15 mouse cellular contexts compared by ENCODE assay signal in genomic region chr17:4610993-4611392, GRCm38 (mm10).
A peak's percentile ranks its signal among the peaks of the same experiment; 100 is the strongest.
DNase-seq lines count a peak whose midpoint lies in the region; ATAC-seq and TF ChIP-seq lines count a peak whose summit lies in the region.
"Had no signal": no experiment of that assay in that cellular context is flagged by ENCODE, and none has a peak within 500 bp of the region (broad histone marks: within the 10 kb centered on the region; RNA-seq: fewer than 3 reads in every experiment).

No protein-coding gene starts in this region.

- H3K27ac ChIP-seq in heart, adult 2 months = no peak overlapping the region
- no peak overlapping the region for H3K27ac ChIP-seq in heart, embryonic 11.5 days (ENCODE audit: low read depth, low read length)
- no peak overlapping the region for H3K27ac ChIP-seq in liver, embryonic 14.5 days
- H3K27ac ChIP-seq in midbrain, embryonic 13.5 days = no peak overlapping the region
- H3K27ac ChIP-seq: forebrain, embryonic 12.5 days; liver, embryonic 13.5 days; macrophage had no signal

- TF ChIP-seq POLR2A in heart, adult 2 months (IDR thresholded peaks at IDR 0.05; ENCODE audit: insufficient read depth, low read depth, low read length) = no peak

- peaks cover 1% of the 10 kb centered on the region for H3K4me1 ChIP-seq in heart, adult 2 months (ENCODE audit: control insufficient read depth, insufficient read depth, low read length)
- no peaks in the 10 kb centered on the region for H3K4me1 ChIP-seq in heart, embryonic 11.5 days (ENCODE audit: control insufficient read depth, insufficient read depth, low read length)
- H3K4me1 ChIP-seq in liver, embryonic 14.5 days (replicated peaks; ENCODE audit: control insufficient read depth in 2 of 2, insufficient read depth in 2 of 2, low read length in 1 of 2) = no peaks in the 10 kb centered on the region
- no peaks in the 10 kb centered on the region for H3K4me1 ChIP-seq in E14TG2a.4 (replicated peaks; ENCODE audit: low read depth, low read length)
- H3K4me1 ChIP-seq in midbrain, embryonic 13.5 days (replicated peaks) = no peaks in the 10 kb centered on the region
- H3K4me1 ChIP-seq: forebrain, embryonic 12.5 days; liver, embryonic 13.5 days had no signal

- no peaks in the 10 kb centered on the region for H3K79me2 ChIP-seq in heart, adult 2 months (replicated peaks; ENCODE audit: control insufficient read depth, insufficient read depth, low read length)

- no peak overlapping the region for H3K9ac ChIP-seq in heart, adult 2 months (ENCODE audit: low read depth, low read length)
- H3K9ac ChIP-seq in heart, embryonic 11.5 days (ENCODE audit: low read depth, low read length) = no peak overlapping the region
- no peak overlapping the region for H3K9ac ChIP-seq in liver, embryonic 14.5 days (replicated peaks)
- no peak overlapping the region for H3K9ac ChIP-seq in midbrain, embryonic 13.5 days (replicated peaks)
- H3K9ac ChIP-seq: forebrain, embryonic 12.5 days; liver, embryonic 13.5 days had no signal

- no peak for TF ChIP-seq EP300 in heart, adult 2 months (IDR thresholded peaks at IDR 0.05; ENCODE audit: insufficient read depth, low read depth, low read length)
- TF ChIP-seq EP300 in liver, embryonic 14.5 days (IDR thresholded peaks at IDR 0.05; ENCODE audit: low read depth) = no peak

- no peak for DNase-seq in heart, adult 2 months
- DNase-seq in liver, embryonic 14.5 days (ENCODE audit: low read depth in 3 of 3, low spot score in 3 of 3) = no peak
- DNase-seq in liver (no peak), ZHBTc4 (ENCODE audit: low read depth, low spot score) (peak; percentile 48)
- DNase-seq: cerebellum, adult 9-10 months; heart, postnatal 14 days; liver, embryonic 13.5 days; thymus, adult 18-20 months had no signal

- no peaks in the 10 kb centered on the region for H3K27me3 ChIP-seq in heart, adult 2 months (ENCODE audit: control insufficient read depth, insufficient read depth, low read length)
- H3K27me3 ChIP-seq in heart, embryonic 11.5 days (ENCODE audit: control insufficient read depth, insufficient read depth, low read length) = no peaks in the 10 kb centered on the region
- H3K27me3 ChIP-seq in liver, embryonic 14.5 days (ENCODE audit: control insufficient read depth, insufficient read depth, low read length) = no peaks in the 10 kb centered on the region
- H3K27me3 ChIP-seq in E14TG2a.4 (ENCODE audit: insufficient read depth, low read length) = no peaks in the 10 kb centered on the region
- H3K27me3 ChIP-seq in midbrain, embryonic 13.5 days = no peaks in the 10 kb centered on the region
- H3K27me3 ChIP-seq: forebrain, embryonic 12.5 days; liver, embryonic 13.5 days had no signal

- no peak for ATAC-seq in heart, embryonic 11.5 days (replicated peaks; ENCODE audit: insufficient number of reproducible peaks, low FRiP score, low TSS enrichment)
- no peak for ATAC-seq in liver, embryonic 14.5 days (ENCODE audit: insufficient read depth)
- ATAC-seq in midbrain, embryonic 13.5 days = no peak
- ATAC-seq: hindbrain, embryonic 16.5 days; midbrain, embryonic 16.5 days had no signal

- H3K4me3 ChIP-seq in heart, adult 2 months = no peak overlapping the region
- H3K4me3 ChIP-seq in heart, embryonic 11.5 days (ENCODE audit: low read depth, low read length) = no peak overlapping the region
- H3K4me3 ChIP-seq in liver, embryonic 14.5 days (ENCODE audit: insufficient read depth in 1 of 2, low read depth in 2 of 2, low read length in 2 of 2) = no peak overlapping the region
- no peak overlapping the region for H3K4me3 ChIP-seq in E14TG2a.4 (replicated peaks; ENCODE audit: low read length)
- H3K4me3 ChIP-seq in midbrain, embryonic 13.5 days (replicated peaks) = no peak overlapping the region
- H3K4me3 ChIP-seq: forebrain, embryonic 12.5 days; liver, embryonic 13.5 days had no signal

- peak; percentile 45 for TF ChIP-seq CTCF in heart, adult 2 months (IDR thresholded peaks at IDR 0.05)
- peak; percentile 47 for TF ChIP-seq CTCF in liver, embryonic 14.5 days (IDR thresholded peaks at IDR 0.05; ENCODE audit: low read depth)
- TF ChIP-seq CTCF in E14TG2a.4 (conservative IDR thresholded peaks at IDR 0.05; ENCODE audit: low read length) = peak; percentile 72

- intact Hi-C loops in heart, adult 2 months (cut with DNase I) = loop anchor here (10.0 kb wide), 1 partner anchor 476 kb away; no protein-coding TSS in a partner anchor

- H3K9me3 ChIP-seq in heart, embryonic 11.5 days (replicated peaks; ENCODE audit: control insufficient read depth, low read length) = no peaks in the 10 kb centered on the region
- H3K9me3 ChIP-seq in liver, embryonic 14.5 days (ENCODE audit: control insufficient read depth, low read length) = no peaks in the 10 kb centered on the region
- H3K9me3 ChIP-seq in E14TG2a.4 (ENCODE audit: low read length) = no peaks in the 10 kb centered on the region; the same call in 1 of the 2 replicates
- no peaks in the 10 kb centered on the region for H3K9me3 ChIP-seq in midbrain, embryonic 13.5 days
- H3K9me3 ChIP-seq: liver, embryonic 13.5 days had no signal

- 86% methylated on average over 5 of the region's 5 CpGs for WGBS in heart, adult 2 months
- WGBS in heart, embryonic 11.5 days (ENCODE audit: insufficient replicate concordance) = 72% methylated on average over 5 of the region's 5 CpGs
- 66% methylated on average over 5 of the region's 5 CpGs for WGBS in liver, embryonic 14.5 days (ENCODE audit: insufficient replicate concordance)
- 92% methylated on average over 5 of the region's 5 CpGs for WGBS in midbrain, embryonic 13.5 days

- no peak overlapping the region for H3K4me2 ChIP-seq in heart, embryonic 11.5 days
- H3K4me2 ChIP-seq in liver, embryonic 14.5 days (ENCODE audit: low read depth) = no peak overlapping the region
- no peak overlapping the region for H3K4me2 ChIP-seq in midbrain, embryonic 13.5 days (replicated peaks)
- H3K4me2 ChIP-seq: forebrain, embryonic 12.5 days; liver, embryonic 13.5 days had no signal

- H3K36me3 ChIP-seq in heart, adult 2 months (ENCODE audit: control insufficient read depth, insufficient read depth, low read length) = peaks cover 3% of the 10 kb centered on the region
- H3K36me3 ChIP-seq in heart, embryonic 11.5 days (ENCODE audit: control insufficient read depth, insufficient read depth, low read length) = no peaks in the 10 kb centered on the region
- H3K36me3 ChIP-seq in liver, embryonic 14.5 days (replicated peaks; ENCODE audit: control insufficient read depth, insufficient read depth, low read depth) = no peaks in the 10 kb centered on the region
- no peaks in the 10 kb centered on the region for H3K36me3 ChIP-seq in E14TG2a.4 (ENCODE audit: insufficient read depth, low read length)
- H3K36me3 ChIP-seq in midbrain, embryonic 13.5 days = no peaks in the 10 kb centered on the region
- H3K36me3 ChIP-seq: forebrain, embryonic 12.5 days; liver, embryonic 13.5 days had no signal
